Mouse (Mus musculus): ENCODE data around the gene Zfp74. TPM values are rescaled to one million over a fixed set of nuclear protein-coding genes. Genes with fewer than 3 reads are reported as not detected.

Zfp74 gene
- polyA plus RNA-seq, 2 experiments from 2014 or later, result 4.8 to 5.2 TPM

Other genes with a start within 250 kb of the Zfp74 start
- gene Catsperg2, start 227.1 kb downstream of the Zfp74 start, polyA plus RNA-seq (2017; shearing (Covaris generic)), result not detected
- gene Zfp84, start 185.5 kb downstream of the Zfp74 start, polyA plus RNA-seq (2017; shearing (Covaris generic)), result 10 to 100 TPM; 15.9 to 19.4 TPM
- gene Zfp30, start 170.1 kb downstream of the Zfp74 start, polyA plus RNA-seq (2017; shearing (Covaris generic)), result under 1 TPM; 0.28 to 0.56 TPM
- gene Zfp790, start 138.0 kb downstream of the Zfp74 start, polyA plus RNA-seq (2017; shearing (Covaris generic)), result 10 to 100 TPM; 19.6 to 25.2 TPM
- 1 to 10 TPM; 3.6 to 4.5 TPM for gene Zfp940, start 100.4 kb downstream of the Zfp74 start, polyA plus RNA-seq (2017; shearing (Covaris generic))
- 1 to 10 TPM; 6.7 to 9.2 TPM for gene Zfp420, start 94.1 kb downstream of the Zfp74 start, polyA plus RNA-seq (2017; shearing (Covaris generic))
- gene Zfp27, start 47.5 kb downstream of the Zfp74 start, polyA plus RNA-seq (2017; shearing (Covaris generic)), result 1 to 10 TPM; 2.7 to 7.6 TPM
- gene Zfp383, start 45.9 kb downstream of the Zfp74 start, polyA plus RNA-seq (2017; shearing (Covaris generic)), result under 1 TPM; 0.98 to 0.99 TPM
- gene Zfp568, start 29.9 kb upstream of the Zfp74 start, polyA plus RNA-seq (2017; shearing (Covaris generic)), result 1 to 10 TPM; 2.1 to 2.8 TPM
- 1 to 10 TPM; 5.4 to 7.5 TPM for gene Zfp14, start 97.3 kb upstream of the Zfp74 start, polyA plus RNA-seq (2017; shearing (Covaris generic))
- gene Zfp82, start 118.8 kb upstream of the Zfp74 start, polyA plus RNA-seq (2017; shearing (Covaris generic)), result 10 to 100 TPM in 1 of 2 experiments, 1 to 10 TPM in 1; 8.6 to 11.9 TPM
- gene Gm26920, start 136.3 kb upstream of the Zfp74 start, polyA plus RNA-seq (2017; shearing (Covaris generic)), result 1 to 10 TPM; 1.5 to 3.6 TPM
- 10 to 100 TPM; 11.6 to 12.0 TPM for gene Zfp566, start 136.4 kb upstream of the Zfp74 start, polyA plus RNA-seq (2017; shearing (Covaris generic))
- 10 to 100 TPM; 74.8 to 96.0 TPM for gene Zfp260, start 140.7 kb upstream of the Zfp74 start, polyA plus RNA-seq (2017; shearing (Covaris generic))
- 10 to 100 TPM; 13.2 to 20.3 TPM for gene Zfp382, start 167.9 kb upstream of the Zfp74 start, polyA plus RNA-seq (2017; shearing (Covaris generic))
- 10 to 100 TPM; 19.5 to 22.3 TPM for gene Zfp146, start 215.7 kb upstream of the Zfp74 start, polyA plus RNA-seq (2017; shearing (Covaris generic))
- under 1 TPM in 1 of 2 experiments, not detected in 1; 0.90 TPM for gene Cox7a1, start 230.1 kb upstream of the Zfp74 start, polyA plus RNA-seq (2017; shearing (Covaris generic))
- 10 to 100 TPM; 49.8 to 68.7 TPM for gene Capns1, start 244.7 kb upstream of the Zfp74 start, polyA plus RNA-seq (2017; shearing (Covaris generic))